Mouse (Mus musculus) brain, embryonic 14.5 days (tissue): ENCODE data around the gene Bdkrb1.

Source experiments
- CTCF ChIP-seq: fragments of 200-500 bp; IDR thresholded peaks from 2 replicates; pipeline ENCODE4 v1.5.1; 2012; ENCODE audit warnings: inconsistent platforms, mild to moderate bottlenecking, moderate library complexity, borderline replicate concordance; ENCODE audit not compliant: insufficient read depth, insufficient read length; ENCODE audit errors: extremely low read depth
- POLR2A ChIP-seq: fragments of 200-500 bp; IDR thresholded peaks from 2 replicates; pipeline ENCODE4 v1.6.1; 2012; ENCODE audit warnings: mild to moderate bottlenecking, inconsistent platforms, borderline replicate concordance; ENCODE audit not compliant: poor library complexity, insufficient read depth, insufficient read length, severe bottlenecking; ENCODE audit errors: extremely low read depth

- TF ChIP-seq CTCF = no peak
- TF ChIP-seq POLR2A = no peak
Observed at GRCm38 (mm10) chr12:105562056-105562820, 40.6 kb upstream of the Bdkrb1 start.
